Mouse (Mus musculus) intestine, postnatal 0 days (tissue): ENCODE data around the gene Man1c1. TPM values are rescaled to one million over a fixed set of nuclear protein-coding genes. Genes with fewer than 3 reads are reported as not detected.

Experiments used
- ATAC-seq: fragments of 200-750 bp; cut with Nextera tagmentation; 2 replicates; pipeline ENCODE4 v1.8.0; 2017; ENCODE audit warnings: mild to moderate bottlenecking, moderate TSS enrichment, moderate library complexity
- H3K27ac ChIP-seq: fragments of 300-500 bp; sonication (generic); 2 replicates; pipeline ENCODE4 v1.5.1; 2014; ENCODE audit warnings: mild to moderate bottlenecking, low read depth, low read length, moderate library complexity
- H3K27me3 ChIP-seq: fragments of 300-500 bp; sonication (generic); replicated peaks from 2 replicates; pipeline ENCODE4 v1.6.1; 2014; ENCODE audit warnings: low read length, mixed read lengths; ENCODE audit not compliant: control insufficient read depth, insufficient read depth
- H3K36me3 ChIP-seq: fragments of 300-500 bp; sonication (generic); 2 replicates; pipeline ENCODE4 v1.6.1; 2014; ENCODE audit warnings: mild to moderate bottlenecking, moderate library complexity; ENCODE audit not compliant: control insufficient read depth, insufficient read depth
- H3K4me1 ChIP-seq: fragments of 300-500 bp; sonication (generic); replicated peaks from 2 replicates; pipeline ENCODE4 v1.6.1; 2014; ENCODE audit warnings: antibody characterized with exemption, low read length, mixed read lengths; ENCODE audit not compliant: control insufficient read depth, insufficient read depth
- H3K4me2 ChIP-seq: fragments of 300-500 bp; sonication (generic); replicated peaks from 2 replicates; pipeline ENCODE4 v1.6.1; 2014; ENCODE audit warnings: low read depth, mild to moderate bottlenecking, moderate library complexity
- H3K4me3 ChIP-seq: fragments of 300-500 bp; sonication (generic); 2 replicates; pipeline ENCODE4 v1.5.1; 2014; ENCODE audit warnings: low read depth, low read length
- H3K9ac ChIP-seq: fragments of 300-500 bp; sonication (generic); 2 replicates; pipeline ENCODE4 v1.6.1; 2014; ENCODE audit warnings: mild to moderate bottlenecking, low read depth, low read length
- H3K9me3 ChIP-seq: fragments of 300-500 bp; sonication (generic); 2 replicates; pipeline ENCODE4 v1.6.1; 2016; ENCODE audit warnings: mixed run types; ENCODE audit not compliant: control insufficient read depth
- CTCF ChIP-seq: sonication (generic); IDR thresholded peaks from 2 replicates; pipeline ENCODE4 v1.5.1; 2016; ENCODE audit warnings: low read depth, mild to moderate bottlenecking, control low read depth, antibody characterized with exemption, moderate library complexity
- WGBS: fragments of 180-500 bp; shearing (Covaris S2); extraction: QIAGEN DNeasy Blood & Tissue Kit; methylation state at CpG from one replicate; pipeline ENCODE4 v1.1.7; 2014; 5-methylcytosine and 5-hydroxymethylcytosine counted together
- polyA plus RNA-seq: library from polyadenylated mRNA; unstranded; fragments of >200 nt; fragmentation: Nextera tagmentation; extraction: Ambion mirVana; gene quantifications from 2 replicates; pipeline ENCODE4 v1.2.1, GENCODE M21; 2015

The Man1c1 gene
- polyA plus RNA-seq, 1 experiment from 2014 or later, result 1.7 TPM

DNA sequence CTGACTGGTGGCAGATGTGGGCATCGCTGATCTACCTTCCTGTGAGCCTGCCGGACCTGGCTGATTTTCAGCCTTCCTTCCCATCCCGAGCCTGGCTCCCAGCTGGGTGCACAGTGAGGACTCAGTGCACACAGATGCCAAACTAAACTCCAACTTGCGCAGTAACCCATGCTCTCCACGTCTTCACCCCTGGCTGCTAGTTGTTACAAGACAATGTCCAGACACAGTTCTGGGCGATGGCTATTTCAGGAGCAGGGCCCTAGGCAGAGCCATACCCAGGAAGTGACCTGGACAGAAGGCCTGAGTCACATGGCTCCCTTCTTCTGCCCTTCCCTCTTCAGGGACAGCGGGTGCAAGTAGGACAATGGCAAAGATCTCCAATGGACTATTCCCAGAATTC lies 76.0 kb downstream of the Man1c1 start:
- H3K4me1 ChIP-seq, result no peaks in the 10 kb centered on the region
- no peak overlapping the region for H3K27ac ChIP-seq
- no peaks in the 10 kb centered on the region for H3K9me3 ChIP-seq
- H3K4me3 ChIP-seq, result no peak overlapping the region
- TF ChIP-seq CTCF, result no peak
- no peaks in the 10 kb centered on the region for H3K36me3 ChIP-seq
- no peak overlapping the region for H3K9ac ChIP-seq
- 66% methylated on average over 7 of the region's 7 CpGs for WGBS
- H3K27me3 ChIP-seq, result no peaks in the 10 kb centered on the region
- no peak for ATAC-seq
- H3K4me2 ChIP-seq, result no peak overlapping the region

DNA sequence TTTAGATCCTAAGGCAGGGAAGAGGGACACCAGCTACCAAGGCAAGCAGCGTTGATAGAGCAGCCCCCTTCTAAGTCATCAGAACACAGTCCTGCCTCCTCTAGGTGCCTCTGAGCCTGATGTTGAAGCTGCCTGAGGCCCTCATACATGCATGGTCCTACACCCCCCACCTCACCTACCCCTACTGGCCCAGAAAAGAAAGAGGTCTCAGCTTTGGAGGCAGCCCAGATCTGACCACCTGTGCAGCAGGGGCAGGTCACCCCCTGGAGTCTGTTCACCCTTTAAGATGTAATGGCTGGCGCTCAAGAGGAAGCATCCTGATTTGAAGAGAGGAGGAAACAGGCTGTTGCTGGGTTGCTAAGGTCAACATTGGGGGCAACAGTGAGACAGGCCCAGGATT lies 77.2 kb downstream of the Man1c1 start:
- no peak overlapping the region for H3K27ac ChIP-seq
- no peak overlapping the region for H3K9ac ChIP-seq
- H3K4me1 ChIP-seq, result no peaks in the 10 kb centered on the region
- no peaks in the 10 kb centered on the region for H3K27me3 ChIP-seq
- no peak overlapping the region for H3K4me3 ChIP-seq
- H3K4me2 ChIP-seq, result no peak overlapping the region
- H3K9me3 ChIP-seq, result no peaks in the 10 kb centered on the region
- no peak for ATAC-seq
- H3K36me3 ChIP-seq, result no peaks in the 10 kb centered on the region
- 80% methylated on average over 2 of the region's 2 CpGs for WGBS
- no peak for TF ChIP-seq CTCF

GRCm38 (mm10) chr4:134626350-134626749 lies 77.7 kb downstream of the Man1c1 start:
- H3K4me2 ChIP-seq, result no peak overlapping the region
- H3K4me3 ChIP-seq, result no peak overlapping the region
- H3K9me3 ChIP-seq, result no peaks in the 10 kb centered on the region
- no peak overlapping the region for H3K9ac ChIP-seq
- no peak for TF ChIP-seq CTCF
- ATAC-seq, result no peak
- H3K27ac ChIP-seq, result no peak overlapping the region
- H3K4me1 ChIP-seq, result no peaks in the 10 kb centered on the region
- H3K27me3 ChIP-seq, result no peaks in the 10 kb centered on the region
- WGBS, result 82% methylated on average over 4 of the region's 4 CpGs
- no peaks in the 10 kb centered on the region for H3K36me3 ChIP-seq

DNA sequence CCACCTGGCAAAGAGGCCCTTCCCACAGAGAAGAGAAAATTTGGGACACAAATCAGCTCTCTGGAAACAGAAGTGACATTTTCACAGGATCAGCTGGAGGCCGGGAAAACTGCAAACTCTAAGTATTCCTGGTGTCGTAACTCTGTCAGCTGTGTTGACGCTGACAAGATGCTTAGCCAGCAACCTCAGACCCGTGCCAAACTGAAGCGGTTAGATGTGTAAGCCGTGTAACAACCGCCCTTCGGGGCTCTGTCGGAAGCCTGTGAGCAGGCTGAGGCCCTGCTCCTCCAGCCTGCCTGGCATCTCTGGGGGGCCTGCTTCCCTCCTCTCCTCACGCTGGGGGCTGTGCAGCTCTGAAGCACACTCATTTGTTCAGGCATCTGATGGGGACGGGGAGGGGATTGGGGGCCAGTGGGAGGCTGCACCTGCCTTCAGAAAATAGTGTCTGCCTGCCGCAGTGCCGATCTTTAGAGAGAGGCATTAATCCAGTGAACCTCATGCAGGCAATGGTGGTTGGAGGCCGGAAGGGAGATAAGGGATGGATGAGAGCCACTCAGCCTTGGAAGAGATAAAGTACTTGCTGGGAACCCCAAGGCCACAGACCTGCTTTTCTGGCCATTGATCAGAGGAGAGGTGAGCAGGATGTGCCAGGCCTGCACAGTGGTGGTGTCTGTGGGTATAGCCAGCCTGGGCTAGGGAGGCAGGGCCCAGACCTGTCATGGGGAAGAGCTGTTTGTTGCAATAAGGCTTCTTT lies 79.8 kb downstream of the Man1c1 start:
- no peak for TF ChIP-seq CTCF
- Histone ChIP-seq H3K4me3 (no peak overlapping the region), H3K4me1 (no peaks in the 10 kb centered on the region), H3K4me2 (no peak overlapping the region), H3K9ac (no peak overlapping the region), H3K36me3 (no peaks in the 10 kb centered on the region), H3K27ac (no peak overlapping the region), H3K9me3 (no peaks in the 10 kb centered on the region), H3K27me3 (no peaks in the 10 kb centered on the region)
- WGBS, result 32% methylated on average over 14 of the region's 14 CpGs
- no peak for ATAC-seq

- TF ChIP-seq CTCF, result no peak
- H3K27ac ChIP-seq, result no peak overlapping the region
- no peaks in the 10 kb centered on the region for H3K36me3 ChIP-seq
- 51% methylated on average over 9 of the region's 9 CpGs for WGBS
- no peaks in the 10 kb centered on the region for H3K4me1 ChIP-seq
- H3K27me3 ChIP-seq, result no peaks in the 10 kb centered on the region
- H3K4me3 ChIP-seq, result no peak overlapping the region
- no peak overlapping the region for H3K4me2 ChIP-seq
- no peaks in the 10 kb centered on the region for H3K9me3 ChIP-seq
- ATAC-seq, result no peak
- H3K9ac ChIP-seq, result no peak overlapping the region
Observed at GRCm38 (mm10) chr4:134621695-134622094, 82.4 kb downstream of the Man1c1 start.

GRCm38 (mm10) chr4:134620246-134620645 lies 83.8 kb downstream of the Man1c1 start:
- ATAC-seq, result no peak
- no peaks in the 10 kb centered on the region for H3K9me3 ChIP-seq
- H3K36me3 ChIP-seq, result no peaks in the 10 kb centered on the region
- 88% methylated on average over 7 of the region's 8 CpGs for WGBS
- H3K4me3 ChIP-seq, result no peak overlapping the region
- H3K4me2 ChIP-seq, result no peak overlapping the region
- no peaks in the 10 kb centered on the region for H3K4me1 ChIP-seq
- no peak overlapping the region for H3K9ac ChIP-seq
- no peak overlapping the region for H3K27ac ChIP-seq
- no peak for TF ChIP-seq CTCF
- H3K27me3 ChIP-seq, result no peaks in the 10 kb centered on the region
